Mouse (Mus musculus): Measurements from ENCODE around the gene Ctnnd2. TPM values are rescaled to one million over a fixed set of nuclear protein-coding genes. Genes with fewer than 3 reads are reported as not detected.

The Ctnnd2 gene
- polyA plus RNA-seq, 1 experiment from 2014 or later = 3.8 TPM

DNA sequence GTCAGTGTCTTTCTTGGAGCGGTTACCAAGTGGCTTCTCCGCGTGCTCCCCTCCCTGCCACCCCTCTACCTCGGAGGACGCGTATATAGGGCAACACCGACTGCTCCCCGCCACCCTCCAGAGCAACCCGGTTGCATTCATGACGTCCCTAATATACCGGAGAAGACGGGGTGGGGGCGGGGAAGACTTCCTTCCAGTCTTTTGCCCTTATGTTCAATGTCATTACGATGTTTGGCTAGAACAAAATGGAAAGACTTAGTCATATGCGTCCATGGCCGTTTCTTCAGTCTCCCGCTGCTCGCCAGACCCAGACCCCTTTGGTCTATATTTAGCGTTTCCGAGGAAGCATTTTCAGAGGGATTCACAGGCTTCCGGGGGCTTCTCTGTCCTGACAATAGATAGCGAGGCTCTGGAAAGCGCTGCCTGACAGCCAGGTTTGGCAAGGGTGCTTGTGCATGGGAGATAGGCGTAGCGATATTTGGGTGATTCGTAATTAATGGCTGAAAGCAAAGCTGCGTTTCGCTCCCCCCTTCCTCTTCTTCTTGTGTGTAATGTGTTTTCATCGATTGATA lies 1.1 kb downstream of the Ctnnd2 start:
- WGBS = under 1% methylated on average over 29 of the region's 29 CpGs
- peak overlapping the region; percentile 63 for H3K4me3 ChIP-seq (ENCODE audit: low read depth, low read length)
- no peaks in the 10 kb centered on the region for H3K9me3 ChIP-seq (ENCODE audit: control insufficient read depth, low read length)
- H3K4me1 ChIP-seq (replicated peaks; ENCODE audit: control insufficient read depth, insufficient read depth, low read length) = 0 out of 2 replicates have a peak, but pooled peaks cover 3% of the 10 kb centered on the region
- peaks cover 29% of the 10 kb centered on the region; the same call in 1 of the 2 replicates for H3K27me3 ChIP-seq (replicated peaks; ENCODE audit: control insufficient read depth, insufficient read depth, low read length)
- H3K36me3 ChIP-seq (ENCODE audit: control insufficient read depth, insufficient read depth, low read length) = no peaks in the 10 kb centered on the region
- no peak for DNase-seq (ENCODE audit: low spot score)
- H3K4me2 ChIP-seq (ENCODE audit: low read length) = peak overlapping the region; percentile 99
- peak overlapping the region; percentile 43 for H3K9ac ChIP-seq (ENCODE audit: low read length)
- H3K27ac ChIP-seq (ENCODE audit: low read depth) = peak overlapping the region; percentile 38; the same call in 1 of the 2 replicates
- peak; percentile 45; the same call in 1 of the 2 replicates for ATAC-seq (replicated peaks; ENCODE audit: low FRiP score, low TSS enrichment, low read depth)

DNA sequence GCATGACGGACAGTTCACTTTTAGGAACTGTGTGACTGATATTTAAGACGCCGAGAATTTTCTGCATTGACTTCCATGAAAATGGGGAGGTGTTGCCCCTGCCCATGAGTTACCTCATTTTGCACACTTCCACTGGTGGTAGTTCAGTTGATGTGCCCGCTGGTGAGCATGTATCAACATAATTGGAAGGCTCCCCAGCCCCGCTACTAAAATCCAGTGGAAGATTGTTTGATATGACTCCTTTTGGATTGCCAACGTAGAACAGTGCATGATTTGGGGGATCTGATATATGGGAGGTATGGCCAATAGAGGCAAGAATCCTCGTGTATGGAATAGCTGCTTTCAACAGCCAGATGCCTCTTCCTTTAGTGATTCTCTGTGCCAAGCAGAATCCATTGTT lies 1.9 kb downstream of the Ctnnd2 start:
- Histone ChIP-seq H3K4me2 (ENCODE audit: low read length) (no peak overlapping the region), H3K4me3 (ENCODE audit: low read depth, low read length) (no peak overlapping the region), H3K9ac (ENCODE audit: low read length) (no peak overlapping the region), H3K9me3 (ENCODE audit: control insufficient read depth, low read length) (no peaks in the 10 kb centered on the region), H3K27me3 (replicated peaks; ENCODE audit: control insufficient read depth, insufficient read depth, low read length) (peaks cover 29% of the 10 kb centered on the region; the same call in 1 of the 2 replicates), H3K36me3 (ENCODE audit: control insufficient read depth, insufficient read depth, low read length) (no peaks in the 10 kb centered on the region), H3K4me1 (replicated peaks; ENCODE audit: control insufficient read depth, insufficient read depth, low read length) (0 out of 2 replicates have a peak, but pooled peaks cover 3% of the 10 kb centered on the region), H3K27ac (ENCODE audit: low read depth) (no peak overlapping the region)
- ATAC-seq (replicated peaks; ENCODE audit: low FRiP score, low TSS enrichment, low read depth) (no peak), DNase-seq (ENCODE audit: low spot score) (no peak)
- 61% methylated on average over 7 of the region's 7 CpGs for WGBS

DNA sequence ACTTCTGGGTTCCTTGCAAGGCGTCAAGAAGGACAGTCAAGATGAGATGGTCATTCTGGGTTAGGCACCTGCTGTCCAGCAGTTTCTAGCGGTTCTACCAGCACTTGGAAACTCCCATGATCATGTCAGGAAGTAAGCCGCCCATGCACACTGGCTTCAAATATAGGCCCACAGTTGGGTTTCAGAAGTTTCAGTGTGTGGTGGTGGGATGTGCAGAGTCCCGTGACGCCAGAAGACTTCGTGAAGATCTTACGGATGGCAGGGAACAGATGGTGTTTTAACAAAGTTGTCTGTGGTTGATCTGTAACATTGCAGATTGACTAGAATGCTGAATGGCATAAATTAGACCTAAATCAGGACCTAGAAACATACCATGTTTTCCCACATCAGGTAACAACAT lies 11.6 kb downstream of the Ctnnd2 start:
- Histone ChIP-seq H3K4me2 (ENCODE audit: low read length) (no peak overlapping the region), H3K4me1 (replicated peaks; ENCODE audit: control insufficient read depth, insufficient read depth, low read length) (no peaks in the 10 kb centered on the region), H3K9ac (ENCODE audit: low read length) (no peak overlapping the region), H3K27ac (ENCODE audit: low read depth) (no peak overlapping the region), H3K4me3 (ENCODE audit: low read depth, low read length) (no peak overlapping the region), H3K9me3 (ENCODE audit: control insufficient read depth, low read length) (no peaks in the 10 kb centered on the region), H3K27me3 (replicated peaks; ENCODE audit: control insufficient read depth, insufficient read depth, low read length) (no peaks in the 10 kb centered on the region), H3K36me3 (ENCODE audit: control insufficient read depth, insufficient read depth, low read length) (no peaks in the 10 kb centered on the region)
- ATAC-seq (replicated peaks; ENCODE audit: low FRiP score, low TSS enrichment, low read depth) (no peak), DNase-seq (ENCODE audit: low spot score) (no peak)
- WGBS = 93% methylated on average over 7 of the region's 7 CpGs

DNA sequence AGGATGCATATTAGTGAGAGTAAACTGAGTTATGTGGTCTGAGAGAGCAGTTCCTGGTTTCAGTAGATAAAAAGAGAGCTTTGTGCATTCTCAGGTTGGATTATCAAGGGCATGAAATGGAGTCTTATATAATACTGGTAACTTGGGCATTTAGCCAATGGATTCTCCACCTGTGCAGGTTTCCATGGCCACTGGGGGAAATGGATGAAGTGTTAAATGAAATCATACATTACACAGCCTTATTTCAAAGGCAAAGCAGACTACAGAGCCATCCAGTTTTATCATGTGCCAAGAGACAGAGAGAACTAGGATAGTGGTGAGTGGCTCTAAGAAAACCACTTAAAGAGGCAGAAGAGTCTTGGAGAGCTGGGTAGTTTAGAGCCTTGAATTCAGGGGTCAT lies 18.5 kb downstream of the Ctnnd2 start:
- no peak for ATAC-seq (replicated peaks; ENCODE audit: low FRiP score, low TSS enrichment, low read depth)
- Histone ChIP-seq H3K9me3 (ENCODE audit: control insufficient read depth, low read length) (no peaks in the 10 kb centered on the region), H3K4me1 (replicated peaks; ENCODE audit: control insufficient read depth, insufficient read depth, low read length) (no peaks in the 10 kb centered on the region), H3K27me3 (replicated peaks; ENCODE audit: control insufficient read depth, insufficient read depth, low read length) (no peaks in the 10 kb centered on the region), H3K9ac (ENCODE audit: low read length) (no peak overlapping the region), H3K27ac (ENCODE audit: low read depth) (no peak overlapping the region), H3K36me3 (ENCODE audit: control insufficient read depth, insufficient read depth, low read length) (no peaks in the 10 kb centered on the region), H3K4me3 (ENCODE audit: low read depth, low read length) (no peak overlapping the region), H3K4me2 (ENCODE audit: low read length) (no peak overlapping the region)
- no peak for DNase-seq (ENCODE audit: low spot score)

DNA sequence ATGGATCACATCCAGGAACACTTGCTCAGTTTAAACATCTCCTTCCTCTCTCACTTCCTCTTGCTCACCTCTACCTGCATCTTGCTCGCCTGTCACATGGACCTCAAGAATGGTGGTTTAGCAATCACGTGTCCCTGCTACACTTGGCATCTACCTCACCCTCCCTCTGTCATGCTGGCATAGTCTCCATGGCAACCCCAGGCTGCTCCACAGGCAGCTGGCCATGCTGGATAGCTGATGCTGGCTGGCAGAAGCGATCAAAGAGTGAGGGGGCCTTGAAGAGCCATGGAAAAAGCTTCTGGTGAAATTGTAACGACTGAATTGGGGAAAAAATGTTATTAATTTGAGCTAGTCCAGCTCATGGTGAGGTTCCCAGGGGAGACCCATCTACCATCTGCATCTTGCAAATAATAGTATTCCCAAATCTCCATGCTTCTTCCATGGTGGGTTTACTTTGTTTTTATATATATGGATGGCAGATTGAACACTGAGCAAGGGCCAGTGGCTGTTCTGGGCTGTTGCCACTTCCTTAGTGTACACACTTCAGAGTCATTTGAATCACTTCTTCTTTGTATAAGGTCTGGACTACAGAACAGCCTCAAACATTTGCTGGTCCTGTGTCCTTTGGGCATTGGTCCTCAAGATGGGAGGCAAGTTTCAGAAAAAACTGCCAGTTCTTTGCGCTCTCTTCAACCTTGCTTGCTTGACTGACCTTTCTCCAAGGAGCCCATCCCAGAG lies 19.7 kb downstream of the Ctnnd2 start:
- no peak for ATAC-seq (replicated peaks; ENCODE audit: low FRiP score, low TSS enrichment, low read depth)
- no peak for DNase-seq (ENCODE audit: low spot score)
- Histone ChIP-seq H3K4me3 (ENCODE audit: low read depth, low read length) (no peak overlapping the region), H3K4me2 (ENCODE audit: low read length) (no peak overlapping the region), H3K4me1 (replicated peaks; ENCODE audit: control insufficient read depth, insufficient read depth, low read length) (no peaks in the 10 kb centered on the region), H3K27ac (ENCODE audit: low read depth) (no peak overlapping the region), H3K27me3 (replicated peaks; ENCODE audit: control insufficient read depth, insufficient read depth, low read length) (no peaks in the 10 kb centered on the region), H3K36me3 (ENCODE audit: control insufficient read depth, insufficient read depth, low read length) (no peaks in the 10 kb centered on the region), H3K9me3 (ENCODE audit: control insufficient read depth, low read length) (no peaks in the 10 kb centered on the region), H3K9ac (ENCODE audit: low read length) (no peak overlapping the region)
- WGBS = 64% methylated on average over 5 of the region's 5 CpGs

DNA sequence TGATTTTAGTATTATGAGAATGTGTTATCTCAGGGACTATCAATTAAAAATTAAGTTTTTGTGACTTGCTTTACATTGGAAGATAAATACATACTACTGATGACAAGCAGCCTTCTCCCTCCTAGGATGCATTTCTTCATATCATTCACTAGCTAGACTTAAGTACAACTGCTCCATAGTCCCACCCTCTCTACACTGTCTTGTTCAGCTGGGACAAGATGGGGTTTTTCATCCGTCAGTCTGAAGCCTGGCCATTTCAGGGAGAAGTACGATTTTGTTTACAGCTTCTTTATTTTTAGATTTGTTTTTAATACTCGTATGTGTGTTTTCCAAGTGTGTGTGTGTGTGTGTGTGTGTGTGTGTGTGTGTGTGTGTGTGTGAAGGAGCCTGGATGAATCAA lies 26.0 kb downstream of the Ctnnd2 start:
- Histone ChIP-seq H3K36me3 (ENCODE audit: control insufficient read depth, insufficient read depth, low read length) (no peaks in the 10 kb centered on the region), H3K9ac (ENCODE audit: low read length) (no peak overlapping the region), H3K4me1 (replicated peaks; ENCODE audit: control insufficient read depth, insufficient read depth, low read length) (no peaks in the 10 kb centered on the region), H3K27ac (ENCODE audit: low read depth) (no peak overlapping the region), H3K27me3 (replicated peaks; ENCODE audit: control insufficient read depth, insufficient read depth, low read length) (no peaks in the 10 kb centered on the region), H3K4me2 (ENCODE audit: low read length) (no peak overlapping the region), H3K9me3 (ENCODE audit: control insufficient read depth, low read length) (no peaks in the 10 kb centered on the region), H3K4me3 (ENCODE audit: low read depth, low read length) (no peak overlapping the region)
- 68% methylated on average over 3 of the region's 3 CpGs for WGBS
- ATAC-seq (replicated peaks; ENCODE audit: low FRiP score, low TSS enrichment, low read depth) (no peak), DNase-seq (ENCODE audit: low spot score) (no peak)

DNA sequence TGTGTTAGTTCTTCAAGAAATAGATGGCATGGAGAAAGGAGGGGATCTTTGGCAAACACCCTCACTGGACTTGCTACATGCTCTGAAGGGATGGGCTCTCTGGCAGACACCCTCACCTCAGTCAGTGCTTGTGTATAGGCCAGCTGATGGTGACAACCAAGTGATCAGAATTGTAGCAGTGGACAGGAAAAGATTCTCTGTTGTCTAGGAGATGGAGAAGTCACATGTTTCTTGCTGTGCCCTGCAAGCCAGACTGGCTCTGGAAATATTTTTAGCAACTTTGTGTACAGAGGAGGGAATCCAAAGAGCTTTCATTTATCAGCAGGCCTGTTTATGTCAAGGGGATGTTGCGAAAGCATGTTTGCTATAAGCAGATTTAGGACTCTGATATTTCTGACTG lies 27.4 kb downstream of the Ctnnd2 start:
- Histone ChIP-seq H3K9me3 (ENCODE audit: control insufficient read depth, low read length) (no peaks in the 10 kb centered on the region), H3K4me1 (replicated peaks; ENCODE audit: control insufficient read depth, insufficient read depth, low read length) (no peaks in the 10 kb centered on the region), H3K4me2 (ENCODE audit: low read length) (no peak overlapping the region), H3K27ac (ENCODE audit: low read depth) (no peak overlapping the region), H3K4me3 (ENCODE audit: low read depth, low read length) (no peak overlapping the region), H3K27me3 (replicated peaks; ENCODE audit: control insufficient read depth, insufficient read depth, low read length) (no peaks in the 10 kb centered on the region), H3K9ac (ENCODE audit: low read length) (no peak overlapping the region), H3K36me3 (ENCODE audit: control insufficient read depth, insufficient read depth, low read length) (no peaks in the 10 kb centered on the region)
- ATAC-seq (replicated peaks; ENCODE audit: low FRiP score, low TSS enrichment, low read depth) (no peak), DNase-seq (ENCODE audit: low spot score) (no peak)
- WGBS = 53% methylated on average over 1 of the region's 1 CpGs

DNA sequence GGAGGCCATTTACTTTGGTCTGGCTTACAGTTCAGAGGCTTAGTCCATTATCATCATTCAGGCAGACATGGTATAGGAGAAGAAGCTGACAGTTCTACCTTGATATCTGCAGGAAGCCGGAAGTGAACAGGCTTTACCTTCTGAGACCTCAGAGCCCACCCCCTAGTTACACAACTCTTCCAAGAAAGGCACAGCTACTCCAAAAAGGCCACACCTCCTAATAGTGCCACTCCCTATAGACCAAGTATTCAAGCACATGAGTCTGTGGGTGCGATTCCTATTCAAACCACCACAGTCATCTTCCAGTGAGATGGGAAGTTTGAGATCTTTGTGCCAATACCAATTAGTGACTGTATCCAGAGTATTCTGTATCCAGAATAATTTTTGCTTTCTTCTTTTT lies 28.8 kb downstream of the Ctnnd2 start:
- WGBS = 91% methylated on average over 2 of the region's 2 CpGs
- Histone ChIP-seq H3K27me3 (replicated peaks; ENCODE audit: control insufficient read depth, insufficient read depth, low read length) (no peaks in the 10 kb centered on the region), H3K4me1 (replicated peaks; ENCODE audit: control insufficient read depth, insufficient read depth, low read length) (no peaks in the 10 kb centered on the region), H3K27ac (ENCODE audit: low read depth) (no peak overlapping the region), H3K4me2 (ENCODE audit: low read length) (no peak overlapping the region), H3K4me3 (ENCODE audit: low read depth, low read length) (no peak overlapping the region), H3K9me3 (ENCODE audit: control insufficient read depth, low read length) (no peaks in the 10 kb centered on the region), H3K9ac (ENCODE audit: low read length) (no peak overlapping the region), H3K36me3 (ENCODE audit: control insufficient read depth, insufficient read depth, low read length) (no peaks in the 10 kb centered on the region)
- no peak for DNase-seq (ENCODE audit: low spot score)
- ATAC-seq (replicated peaks; ENCODE audit: low FRiP score, low TSS enrichment, low read depth) = no peak

DNA sequence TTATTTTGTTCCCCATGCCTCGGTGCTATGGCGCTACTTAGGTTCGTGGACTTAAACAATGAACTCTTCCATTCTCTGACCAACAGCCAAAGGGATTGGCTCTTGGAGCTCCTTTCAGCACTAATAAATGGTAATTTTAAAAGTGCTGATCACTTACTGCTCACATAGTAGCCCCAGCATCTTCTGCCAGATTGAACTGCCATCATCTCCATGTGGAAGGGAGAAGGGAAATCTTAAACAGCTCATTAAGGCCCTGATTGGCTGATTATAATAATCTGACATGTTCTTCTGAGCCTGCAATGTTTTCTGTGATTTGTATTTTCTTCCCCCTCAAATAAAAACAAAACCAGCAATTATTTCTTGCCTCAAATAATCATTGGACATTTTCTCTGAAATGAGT lies 29.2 kb downstream of the Ctnnd2 start:
- Histone ChIP-seq H3K36me3 (ENCODE audit: control insufficient read depth, insufficient read depth, low read length) (no peaks in the 10 kb centered on the region), H3K9ac (ENCODE audit: low read length) (no peak overlapping the region), H3K27ac (ENCODE audit: low read depth) (no peak overlapping the region), H3K4me1 (replicated peaks; ENCODE audit: control insufficient read depth, insufficient read depth, low read length) (no peaks in the 10 kb centered on the region), H3K9me3 (ENCODE audit: control insufficient read depth, low read length) (no peaks in the 10 kb centered on the region), H3K4me3 (ENCODE audit: low read depth, low read length) (no peak overlapping the region), H3K4me2 (ENCODE audit: low read length) (no peak overlapping the region), H3K27me3 (replicated peaks; ENCODE audit: control insufficient read depth, insufficient read depth, low read length) (no peaks in the 10 kb centered on the region)
- no peak for DNase-seq (ENCODE audit: low spot score)
- ATAC-seq (replicated peaks; ENCODE audit: low FRiP score, low TSS enrichment, low read depth) = no peak
- 94% methylated on average over 3 of the region's 3 CpGs for WGBS
